Mouse (Mus musculus): ENCODE data around the gene Sema6d. TPM values are rescaled to one million over a fixed set of nuclear protein-coding genes. Genes with fewer than 3 reads are reported as not detected.

Sema6d gene
- polyA plus RNA-seq, 2 experiments from 2014 or later, result 1.0 to 2.4 TPM

DNA sequence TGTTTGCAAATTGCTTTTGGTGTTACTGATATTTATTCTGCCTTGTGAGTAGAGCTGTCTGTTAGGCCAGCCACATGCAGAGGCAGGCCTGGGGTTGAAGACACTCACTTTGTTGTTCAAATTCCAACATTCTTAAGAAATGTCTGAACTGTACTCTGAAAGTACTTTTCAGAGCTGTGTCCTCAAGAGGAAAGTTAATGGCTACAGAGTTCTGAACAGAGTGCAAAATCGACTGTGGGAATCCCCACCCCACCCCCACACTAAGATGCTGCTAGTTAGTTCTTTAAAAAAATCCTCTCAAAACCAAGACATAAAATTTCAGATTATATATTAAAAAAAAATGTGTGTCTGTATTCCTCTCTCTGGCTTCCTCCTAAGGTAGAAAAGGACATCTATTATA, 86.5 kb downstream of the Sema6d start:
- ATAC-seq, result no peak

DNA sequence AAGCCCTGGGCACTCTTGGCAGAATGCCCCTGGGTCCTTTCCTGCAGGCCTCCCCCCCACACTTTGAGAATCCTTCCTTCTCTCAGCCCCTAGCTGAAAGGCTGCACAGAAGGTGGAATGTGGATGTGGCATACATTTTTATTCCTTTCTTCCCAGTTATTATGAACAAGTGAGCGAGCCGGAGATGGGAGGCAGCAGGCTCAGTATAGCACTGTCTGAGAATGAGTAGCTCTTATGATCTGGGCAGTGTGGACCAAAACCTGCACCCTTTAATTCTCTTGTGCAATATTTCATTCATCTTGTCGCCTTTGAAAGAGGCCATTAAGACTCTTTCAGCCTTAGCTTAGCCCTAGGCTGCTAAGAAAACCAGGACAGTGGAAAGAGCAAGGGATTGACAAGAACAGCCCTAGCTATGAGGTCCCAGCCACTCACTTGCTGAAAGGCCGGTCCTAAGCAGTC, 87.0 kb downstream of the Sema6d start:
- ATAC-seq, result no peak

DNA sequence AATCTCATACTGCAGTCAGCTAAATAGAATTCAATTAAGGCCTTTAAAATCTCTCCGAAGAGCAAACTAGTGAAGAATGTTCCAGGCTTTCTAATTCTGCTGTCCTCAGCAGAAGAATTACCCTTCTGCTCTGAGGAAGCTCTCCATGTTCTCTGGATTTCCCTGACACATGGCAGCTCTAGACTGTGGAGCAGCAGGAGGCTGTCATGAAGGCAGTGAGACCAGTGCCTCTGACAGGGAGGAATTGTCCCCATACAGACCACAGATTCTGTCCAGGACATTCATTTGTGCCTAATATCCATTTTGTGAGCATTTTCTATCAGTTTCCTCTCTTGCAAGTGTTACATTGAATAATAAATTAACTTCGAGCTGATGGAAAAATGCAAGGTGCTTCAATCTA, 99.5 kb downstream of the Sema6d start:
- ATAC-seq, result no peak

DNA sequence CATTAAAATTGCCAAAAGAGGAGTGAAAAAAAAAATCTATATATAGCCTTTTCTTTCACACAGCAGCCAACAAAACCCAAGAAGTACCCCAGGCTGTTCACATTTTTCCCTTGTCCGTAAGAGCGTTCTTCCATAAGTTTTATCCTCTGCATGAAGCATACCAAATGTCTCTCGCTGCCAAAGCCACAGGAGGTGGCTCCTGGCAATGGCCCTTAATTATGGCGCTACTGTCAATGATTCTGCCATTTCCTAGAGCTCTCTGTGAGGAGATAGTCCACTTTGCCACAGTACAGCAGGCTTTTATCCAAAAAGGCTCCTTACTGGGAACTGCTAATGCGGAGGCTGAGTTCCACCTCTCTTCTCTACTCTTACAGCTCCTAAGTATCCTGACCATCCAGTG, 104.3 kb downstream of the Sema6d start:
- ATAC-seq, result no peak

DNA sequence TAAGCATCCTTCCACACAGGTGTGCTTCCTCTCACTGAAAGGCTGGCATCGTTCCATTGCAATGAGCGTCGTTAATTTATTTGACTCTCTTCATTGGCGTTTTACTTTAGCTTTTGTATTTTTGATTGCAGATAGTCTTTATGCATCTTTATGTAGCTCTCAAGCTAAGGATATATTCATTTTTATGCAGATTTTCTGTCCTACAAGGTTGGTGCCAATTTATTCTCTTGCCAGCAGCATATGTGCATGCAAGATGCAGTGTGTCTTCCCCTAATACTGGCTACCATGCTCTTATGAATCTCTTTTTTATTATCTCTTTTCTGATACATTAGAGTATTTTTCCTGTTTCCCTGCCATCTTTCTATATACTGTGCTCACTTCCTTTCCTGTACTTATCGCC, 111.7 kb downstream of the Sema6d start:
- ATAC-seq, result no peak

DNA sequence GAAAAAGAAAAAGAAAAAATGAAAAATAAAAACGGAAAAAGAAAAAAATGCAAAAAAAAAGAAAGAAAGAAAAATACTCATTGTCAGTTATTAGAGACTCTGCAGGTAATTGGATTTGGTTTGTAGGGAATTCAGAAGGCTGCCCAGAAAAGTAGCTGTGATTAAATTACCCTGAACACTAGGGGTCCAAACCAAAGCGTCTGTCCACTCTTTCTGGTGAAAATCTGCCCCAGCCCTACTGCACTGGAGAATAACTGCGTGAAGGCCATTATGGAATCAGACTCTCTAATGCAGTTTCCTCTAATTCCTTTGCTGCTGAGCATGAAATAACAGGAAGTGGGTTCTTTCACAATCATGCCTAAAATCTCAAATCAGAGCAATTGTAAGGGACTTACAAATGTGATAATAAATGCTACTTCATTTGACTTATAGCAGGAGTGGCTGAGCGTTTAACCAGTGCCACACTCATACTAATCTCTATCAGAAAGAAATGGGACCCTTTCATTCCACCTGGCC, 112.8 kb downstream of the Sema6d start:
- ATAC-seq, result no peak

DNA sequence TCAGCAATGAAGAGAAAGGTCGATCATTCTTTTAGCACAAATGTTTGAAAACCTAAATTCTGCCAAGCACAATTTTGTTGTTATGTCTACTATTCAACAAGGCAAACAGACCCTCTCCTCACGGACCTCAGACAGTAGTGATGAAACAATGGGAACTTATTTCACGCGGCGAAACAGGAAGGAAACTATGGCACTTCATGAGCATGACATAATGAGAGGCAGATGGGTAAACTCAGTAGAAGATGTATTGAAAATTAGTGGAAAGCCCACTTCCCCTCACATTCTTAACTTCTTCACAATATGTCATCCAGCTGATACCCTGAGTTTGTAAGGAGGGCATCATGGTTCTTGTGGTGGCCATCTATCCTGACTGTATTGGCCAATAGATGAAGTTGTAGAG, 116.0 kb downstream of the Sema6d start:
- ATAC-seq, result no peak

DNA sequence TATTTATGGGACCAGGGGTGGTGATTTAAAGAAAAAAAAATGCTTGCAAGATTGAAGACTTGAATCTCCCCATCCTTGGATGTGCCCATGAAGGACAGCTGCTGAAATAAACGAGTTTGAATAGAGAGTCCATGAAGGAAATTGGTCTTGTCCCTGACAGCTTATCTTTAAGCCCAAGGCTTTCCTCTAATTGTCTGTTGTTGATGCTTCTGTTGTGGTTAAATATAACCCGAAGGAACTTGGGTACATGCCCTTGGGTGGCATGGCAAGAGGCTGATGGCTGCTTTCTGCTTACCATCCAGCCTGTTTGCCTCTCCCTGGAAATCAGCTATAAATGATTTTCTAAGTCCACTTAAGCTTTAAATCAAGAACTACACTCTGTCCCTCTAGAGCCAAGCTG, 118.5 kb downstream of the Sema6d start:
- no peak for ATAC-seq

DNA sequence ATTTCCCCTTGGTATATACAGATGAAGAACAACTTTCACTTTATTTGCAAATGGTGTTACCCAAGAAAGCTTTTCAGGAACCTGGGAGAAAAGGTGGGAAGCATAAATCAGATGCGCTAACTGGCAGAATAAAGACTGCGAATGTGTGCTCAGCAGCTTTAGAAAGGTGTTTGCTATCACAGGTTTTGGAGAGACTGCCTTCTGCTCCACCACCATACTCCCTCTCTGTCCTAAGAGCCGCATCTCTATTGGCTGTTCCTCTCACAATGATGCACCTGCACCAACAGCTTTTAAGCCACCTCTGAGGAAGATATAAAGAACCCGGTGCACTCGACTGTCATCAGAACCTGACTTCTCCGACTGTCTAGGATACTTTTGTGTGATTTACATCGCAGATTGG, 133.8 kb downstream of the Sema6d start:
- ATAC-seq, result no peak

DNA sequence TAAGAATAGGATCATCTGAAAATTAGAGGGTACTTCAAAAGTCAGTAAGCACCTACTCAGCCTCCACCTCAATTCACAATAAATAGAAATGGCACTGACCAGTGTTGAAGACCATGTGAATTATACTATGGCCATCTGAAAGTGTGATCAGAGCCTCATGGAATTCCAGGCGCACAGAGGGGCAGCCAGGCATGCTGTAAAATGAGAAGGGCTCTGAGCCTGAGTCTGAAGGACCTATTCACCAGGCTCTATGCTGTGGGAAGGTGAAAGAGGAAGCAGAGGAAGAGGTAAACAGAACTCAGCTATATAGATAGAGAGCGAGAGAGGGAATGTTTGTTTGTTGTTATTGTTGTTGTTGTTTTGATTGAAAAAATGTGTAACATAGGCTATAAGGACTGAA, 134.6 kb downstream of the Sema6d start:
- no peak for ATAC-seq

DNA sequence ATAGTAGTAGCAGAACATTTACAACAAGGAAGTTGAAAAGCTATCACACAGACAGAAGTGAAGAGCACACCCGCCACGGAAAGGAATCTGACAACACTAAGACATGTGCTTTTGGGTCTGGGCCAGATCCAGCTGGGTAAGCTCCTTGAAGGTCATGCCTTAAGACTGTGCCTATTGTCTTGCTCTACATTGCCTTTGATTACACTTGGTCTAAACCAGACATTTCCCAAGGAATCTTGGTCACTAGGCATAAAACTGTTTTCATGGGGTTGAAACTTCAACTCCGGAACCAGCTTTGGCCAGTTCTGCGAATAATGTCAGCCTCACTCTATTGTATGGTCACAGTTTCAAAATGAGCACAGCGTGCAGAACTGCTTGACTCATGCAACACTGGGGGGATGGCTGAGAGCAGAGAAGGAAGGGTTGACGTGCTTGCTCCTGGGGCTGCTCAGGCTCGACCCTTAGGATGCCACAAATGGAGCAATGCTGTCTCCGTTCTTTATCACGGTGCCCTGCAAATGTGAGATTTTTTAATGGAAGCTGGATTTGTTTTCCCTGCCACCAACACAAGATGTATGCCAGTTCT, 145.0 kb downstream of the Sema6d start:
- ATAC-seq, result no peak

DNA sequence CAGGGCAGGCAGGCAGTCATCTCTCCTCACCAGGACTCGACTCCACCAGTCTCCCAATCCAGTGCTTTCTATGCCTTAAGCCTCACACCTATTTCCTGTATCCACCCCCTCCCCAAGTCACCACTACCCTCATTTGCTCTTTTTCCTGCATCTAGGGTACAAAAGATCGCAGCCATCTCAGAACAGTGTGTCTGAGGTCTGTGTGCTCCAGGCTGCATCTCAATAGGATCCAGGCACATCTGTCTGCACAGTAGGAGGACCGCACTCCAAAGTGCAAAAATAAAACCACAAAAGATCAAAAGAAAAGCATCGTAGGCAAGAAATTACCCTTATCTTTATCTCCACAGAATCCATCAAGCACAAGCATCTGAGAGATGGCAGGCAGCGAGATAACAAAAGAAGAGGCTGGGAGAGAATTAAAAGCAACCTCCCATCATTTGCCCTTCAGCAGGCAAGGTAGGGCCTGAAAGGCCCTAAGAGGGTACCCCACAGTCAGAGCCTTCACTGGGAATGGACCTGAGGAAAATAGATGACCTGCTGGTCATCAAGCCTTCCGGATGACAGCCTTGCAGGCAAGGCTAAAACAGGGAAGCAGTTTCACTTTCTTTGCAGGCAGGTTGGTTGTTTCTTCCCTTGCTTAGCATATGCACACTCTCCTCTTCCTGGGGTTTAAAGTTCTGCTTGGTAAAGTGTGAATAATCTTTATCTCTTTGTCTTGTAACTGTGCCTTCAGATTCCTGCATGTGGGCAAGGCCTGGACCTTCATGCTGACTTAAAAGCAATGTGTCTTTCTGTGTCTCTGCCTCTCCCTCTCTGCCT, 145.7 kb downstream of the Sema6d start:
- ATAC-seq, result no peak

DNA sequence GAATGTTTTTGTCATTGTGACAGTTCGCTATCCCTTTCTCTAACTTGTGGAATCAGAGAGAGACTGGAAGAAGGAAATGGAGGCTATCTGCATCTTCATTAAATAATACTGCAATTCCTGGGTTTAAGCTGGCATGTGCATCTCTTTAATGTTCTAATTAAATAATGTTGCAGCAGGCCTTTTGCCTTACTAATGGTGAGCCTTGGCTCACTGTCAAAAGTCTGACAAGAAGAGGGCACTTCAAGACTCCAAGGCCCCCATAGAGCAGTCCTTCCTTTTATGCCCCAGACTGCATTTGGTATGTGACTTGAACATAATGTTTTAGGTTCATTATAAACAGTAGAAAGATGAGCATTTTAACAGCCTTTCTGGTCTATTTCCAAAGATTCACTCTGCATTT, 147.1 kb downstream of the Sema6d start:
- ATAC-seq, result no peak

DNA sequence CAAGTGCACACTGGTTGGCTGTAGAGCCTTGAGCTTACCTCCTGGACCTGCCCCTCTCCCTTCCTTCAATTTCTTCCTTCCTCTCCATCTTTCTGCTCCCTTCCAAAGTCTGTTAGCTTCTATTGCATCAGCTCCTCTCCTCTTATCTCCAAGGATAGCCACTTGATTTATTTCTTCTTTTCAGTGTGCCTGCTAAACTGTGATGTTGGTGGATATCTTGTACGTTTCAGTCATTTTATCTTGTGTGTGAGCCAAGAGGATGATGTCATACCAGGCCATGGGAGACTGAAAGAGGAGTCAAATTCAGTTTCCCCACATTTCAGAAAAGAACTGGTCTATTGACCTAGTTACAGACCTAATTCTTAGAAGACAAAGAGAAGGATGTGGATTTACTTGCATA, 153.8 kb downstream of the Sema6d start:
- ATAC-seq, result no peak

DNA sequence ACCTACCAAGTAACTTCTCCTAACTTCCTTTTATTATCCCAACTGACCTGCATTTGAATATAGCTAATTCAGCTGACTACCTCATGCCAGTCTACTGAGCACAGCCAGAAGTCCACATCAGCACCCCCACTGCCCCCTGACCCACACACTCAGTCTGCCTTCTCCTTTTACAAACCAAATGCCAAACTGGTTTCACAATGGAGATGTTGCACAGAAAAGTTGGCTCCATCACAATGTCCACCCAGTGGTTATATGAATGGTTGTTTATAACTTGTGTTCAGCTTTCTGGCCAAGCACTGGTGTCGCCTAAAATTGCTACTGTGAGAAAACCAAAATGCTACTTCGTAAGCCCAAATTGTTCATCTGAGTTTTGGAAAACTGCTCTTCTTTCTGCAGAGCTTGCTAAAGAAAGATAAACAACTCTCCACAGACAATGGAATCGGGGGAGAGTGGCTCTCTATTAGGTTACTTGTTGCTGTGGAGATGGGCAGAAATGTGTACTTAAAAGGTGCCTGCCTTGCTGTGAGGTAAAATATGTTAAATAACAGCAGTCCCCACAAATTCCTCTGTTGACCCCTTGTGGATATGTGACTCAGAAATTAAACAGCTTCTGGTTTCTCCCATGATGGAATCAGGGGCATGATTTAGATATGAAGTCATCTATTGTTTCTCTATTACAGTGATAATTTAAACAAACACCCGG, 154.9 kb downstream of the Sema6d start:
- no peak for ATAC-seq

DNA sequence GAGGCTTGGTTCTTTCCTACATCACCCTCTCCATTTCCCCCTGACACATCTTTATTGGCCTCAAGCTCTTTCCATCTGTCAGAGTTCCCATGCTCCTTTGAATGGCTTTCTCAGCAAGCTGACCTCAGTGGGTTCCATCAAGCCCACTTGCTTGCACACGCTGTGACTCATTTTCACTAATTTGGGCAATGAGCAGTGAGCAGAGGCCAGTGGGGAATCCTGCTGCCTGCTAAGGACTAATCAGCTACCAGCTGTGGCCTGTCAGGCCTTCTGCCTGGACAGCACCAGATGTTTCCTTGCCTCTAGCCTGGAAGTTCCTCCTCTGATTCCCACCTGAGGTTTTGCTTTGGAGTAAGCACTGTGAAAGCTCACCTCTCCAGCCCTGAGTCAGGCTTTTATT, 168.3 kb downstream of the Sema6d start:
- no peak for ATAC-seq

DNA sequence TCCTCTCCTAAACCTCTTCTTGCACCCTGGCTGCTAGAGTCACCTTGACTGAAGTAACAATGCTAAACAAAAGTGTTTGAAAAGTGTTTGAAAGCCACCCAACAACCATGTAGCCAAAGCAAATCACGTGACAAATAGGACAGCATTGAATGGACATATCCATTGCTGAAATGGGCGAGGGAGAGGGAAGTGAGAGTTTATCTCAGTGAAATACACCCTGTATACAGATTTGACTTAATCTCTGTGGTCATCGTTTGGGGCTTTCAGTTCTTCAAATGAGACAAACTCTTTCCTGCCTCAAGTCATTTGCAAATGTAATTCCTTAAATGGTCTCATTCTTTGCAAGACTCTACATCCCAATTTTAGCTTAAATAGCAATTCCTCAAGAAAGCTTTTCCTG, 174.5 kb downstream of the Sema6d start:
- ATAC-seq, result no peak

DNA sequence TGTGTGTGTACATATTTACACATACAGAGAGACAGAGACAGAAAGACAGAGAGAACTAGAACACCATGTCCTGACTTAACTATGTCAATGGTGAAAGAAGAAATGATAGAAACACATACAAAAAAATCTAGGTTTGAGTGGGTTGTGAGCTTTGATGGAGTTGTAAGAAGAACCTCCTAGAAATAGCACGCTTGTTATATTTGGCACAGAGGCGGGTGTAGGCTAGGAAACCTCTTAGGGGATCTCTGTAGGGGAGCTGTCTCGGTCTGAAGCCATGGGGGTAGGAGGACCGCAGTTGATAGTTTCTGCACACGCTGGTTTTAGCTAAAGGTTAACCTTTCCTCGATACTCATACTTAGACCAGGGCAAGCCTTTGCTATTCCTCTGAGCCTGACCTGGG, 181.4 kb downstream of the Sema6d start:
- ATAC-seq, result no peak

DNA sequence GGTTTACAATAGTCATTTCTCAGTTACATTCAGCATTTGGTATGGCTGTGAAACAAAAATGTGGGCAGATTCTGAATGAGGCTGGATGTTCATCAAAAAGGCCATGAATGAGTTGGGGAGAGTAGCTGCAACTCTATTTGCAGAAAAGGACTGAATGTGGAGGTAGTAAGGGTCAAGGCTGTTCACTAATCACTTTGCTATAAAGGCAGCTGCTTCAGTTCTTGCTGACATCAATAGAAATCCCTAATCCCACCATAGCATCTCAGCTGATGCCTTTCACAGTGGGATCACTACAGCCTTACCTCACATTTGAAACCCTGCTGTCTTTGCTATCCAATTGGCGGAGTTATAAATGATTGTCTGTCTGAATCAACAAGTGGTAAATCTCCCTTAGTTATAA, 187.7 kb downstream of the Sema6d start:
- ATAC-seq, result no peak

DNA sequence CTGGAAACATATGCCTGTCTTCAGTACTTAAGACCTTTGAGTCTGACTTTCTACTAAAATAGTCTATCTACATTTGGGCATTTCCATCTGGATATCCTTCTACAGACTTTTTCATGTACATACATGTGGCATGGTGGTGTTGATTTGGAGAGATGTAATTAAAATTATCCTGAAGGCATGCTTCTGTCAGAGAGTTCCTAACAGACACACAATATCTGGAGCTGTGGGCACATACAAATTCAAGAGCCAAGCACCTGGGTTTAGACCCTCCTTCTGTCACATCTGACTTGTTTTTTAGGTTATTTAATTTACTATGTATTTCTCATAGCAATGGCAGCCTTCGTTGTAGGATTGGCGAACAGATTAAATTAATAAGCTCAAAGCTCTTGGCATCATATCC, 195.3 kb downstream of the Sema6d start:
- ATAC-seq, result no peak

DNA sequence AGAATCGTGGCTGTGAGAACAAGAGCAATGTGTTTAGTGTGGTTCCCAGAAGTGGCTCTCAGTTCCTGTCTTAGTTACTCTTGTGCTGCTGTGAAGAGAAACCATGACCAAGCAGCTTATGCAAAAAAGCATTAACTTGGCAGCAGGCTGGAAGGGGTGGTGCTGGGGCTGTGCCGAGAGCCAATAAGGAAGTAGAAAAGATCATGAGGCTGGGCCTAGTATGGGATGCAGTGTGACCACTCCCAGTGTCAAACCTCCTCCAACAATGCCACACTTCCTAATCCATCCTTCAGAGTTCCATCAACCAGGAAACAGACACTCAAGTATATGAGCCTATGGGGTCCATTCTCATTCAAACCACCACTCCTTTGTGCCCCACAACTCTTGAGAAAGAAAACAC, 199.6 kb downstream of the Sema6d start:
- no peak for ATAC-seq

DNA sequence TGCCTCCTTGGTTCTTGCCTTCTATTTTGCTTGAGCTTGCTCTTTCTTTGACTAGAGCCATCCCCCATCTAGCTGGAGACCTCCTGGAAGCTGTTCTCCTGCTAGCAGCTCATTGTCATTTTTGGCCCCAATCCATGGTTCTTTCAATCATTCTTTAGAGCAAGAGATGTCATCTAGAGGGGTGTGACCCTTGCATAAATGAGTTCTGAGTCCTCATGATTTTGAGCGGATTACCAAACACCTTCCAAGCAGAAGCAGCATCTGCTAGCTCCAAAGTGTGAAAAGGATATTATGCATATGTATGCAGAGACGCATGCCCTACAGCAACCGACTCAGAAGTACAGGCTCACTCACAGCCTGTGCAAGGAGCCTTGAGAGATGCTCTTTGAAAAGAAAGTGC, 201.4 kb downstream of the Sema6d start:
- ATAC-seq, result no peak

DNA sequence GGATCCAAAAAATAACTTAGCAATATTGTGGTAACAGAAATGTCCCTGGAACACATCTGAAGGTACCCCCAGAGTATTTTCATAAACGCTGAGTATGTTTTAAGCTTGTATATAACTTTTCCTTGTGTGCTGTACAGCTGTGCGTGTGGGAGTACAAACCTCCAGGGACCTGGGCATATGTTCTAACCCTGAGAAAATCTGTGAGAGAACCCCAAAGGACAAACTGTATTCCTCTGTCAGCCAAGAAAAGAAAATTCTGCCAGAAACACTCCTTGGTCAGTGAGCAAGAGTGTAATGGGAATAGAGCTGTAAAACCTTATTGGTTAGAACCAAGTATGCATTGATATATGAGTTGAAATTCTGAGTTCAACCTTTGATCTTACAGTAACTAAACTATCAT, 203.8 kb downstream of the Sema6d start:
- no peak for ATAC-seq

DNA sequence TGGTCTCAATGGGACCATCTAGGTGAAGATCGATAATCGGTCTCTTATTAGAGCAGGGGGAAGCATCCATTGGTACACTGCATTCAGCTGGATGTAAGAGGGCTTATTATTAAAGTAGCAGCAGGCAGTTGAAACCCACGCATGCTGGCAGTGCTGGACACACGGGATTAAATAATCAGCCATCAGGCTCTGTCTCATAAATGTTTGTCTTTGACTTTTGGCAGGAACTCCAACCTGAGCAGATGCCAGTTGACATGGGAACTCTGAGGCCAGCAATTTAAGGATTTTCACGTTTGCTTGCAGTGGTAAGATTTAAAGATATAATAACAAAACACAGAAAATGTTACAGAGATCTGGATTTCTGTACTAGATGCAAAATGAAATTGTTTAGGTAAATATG, 208.6 kb downstream of the Sema6d start:
- no peak for ATAC-seq
